Mouse (Mus musculus) megakaryocyte, embryonic 14.5 days (primary cell): ENCODE measurements around the gene Rps24. TPM values are rescaled to one million over a fixed set of nuclear protein-coding genes. Genes with fewer than 3 reads are reported as not detected.
A peak's percentile ranks its signal among the peaks of the same experiment; 100 is the strongest.

Experiments used
- H3K27me3 ChIP-seq: replicated peaks from 2 replicates; pipeline ENCODE3; 2012; ENCODE audit warnings: inconsistent platforms
- H3K36me3 ChIP-seq: replicated peaks from 2 replicates; pipeline ENCODE3; 2012; ENCODE audit warnings: low read length, inconsistent platforms, mixed read lengths
- H3K4me1 ChIP-seq: 2 replicates; pipeline ENCODE4 v1.6.1; 2012; ENCODE audit warnings: inconsistent platforms
- H3K4me3 ChIP-seq: replicated peaks from 2 replicates; pipeline ENCODE3; 2012; ENCODE audit warnings: moderate library complexity, mild to moderate bottlenecking, inconsistent platforms
- H3K9me3 ChIP-seq: 2 replicates; pipeline ENCODE4 v1.6.1; 2012; ENCODE audit warnings: inconsistent platforms
- FLI1 ChIP-seq: IDR thresholded peaks from 2 replicates; pipeline ENCODE4 v1.6.1; 2012; ENCODE audit warnings: low read length, inconsistent platforms, mixed read lengths
- GATA1 ChIP-seq: IDR thresholded peaks from 3 replicates; pipeline ENCODE4 v1.6.1; 2012; ENCODE audit warnings: mixed read lengths, low read length, inconsistent platforms, borderline replicate concordance
- polyA plus RNA-seq: library from polyadenylated mRNA; stranded (reverse); fragments of >175 nt; gene quantifications from 2 replicates; pipeline ENCODE4 v1.2.3, GENCODE M21; 2012; ENCODE audit warnings: low replicate concordance; ENCODE audit not compliant: insufficient read depth

Gene Rps24
- polyA plus RNA-seq, 1 experiment = 343 TPM

DNA sequence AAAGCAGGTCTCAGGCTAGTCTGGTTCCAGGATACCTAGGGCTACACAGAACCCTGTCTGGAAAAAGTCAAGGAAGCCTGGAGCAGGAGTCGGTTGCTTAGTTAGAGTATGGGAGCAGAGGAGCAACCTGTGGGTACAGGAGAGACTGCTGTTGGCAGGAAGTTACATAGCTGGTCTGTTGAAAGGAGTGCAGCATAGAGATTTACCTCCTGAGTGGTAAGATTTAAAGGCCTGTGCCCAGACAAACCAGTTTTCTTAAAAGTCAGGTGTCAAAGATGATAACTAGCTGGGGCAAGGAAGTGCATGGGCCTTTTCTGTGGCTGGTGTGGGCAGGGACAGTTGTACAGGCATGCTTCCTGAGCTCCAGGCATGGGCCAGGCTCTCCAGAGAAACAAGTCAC, 10.5 kb downstream of the Rps24 start:
- H3K4me3 ChIP-seq = no peak overlapping the region
- H3K27me3 ChIP-seq = no peaks in the 10 kb centered on the region
- TF ChIP-seq FLI1 (no peak), GATA1 (no peak)
- H3K9me3 ChIP-seq = no peaks in the 10 kb centered on the region
- peaks cover 48% of the 10 kb centered on the region for H3K4me1 ChIP-seq
- H3K36me3 ChIP-seq = peaks cover 93% of the 10 kb centered on the region

DNA sequence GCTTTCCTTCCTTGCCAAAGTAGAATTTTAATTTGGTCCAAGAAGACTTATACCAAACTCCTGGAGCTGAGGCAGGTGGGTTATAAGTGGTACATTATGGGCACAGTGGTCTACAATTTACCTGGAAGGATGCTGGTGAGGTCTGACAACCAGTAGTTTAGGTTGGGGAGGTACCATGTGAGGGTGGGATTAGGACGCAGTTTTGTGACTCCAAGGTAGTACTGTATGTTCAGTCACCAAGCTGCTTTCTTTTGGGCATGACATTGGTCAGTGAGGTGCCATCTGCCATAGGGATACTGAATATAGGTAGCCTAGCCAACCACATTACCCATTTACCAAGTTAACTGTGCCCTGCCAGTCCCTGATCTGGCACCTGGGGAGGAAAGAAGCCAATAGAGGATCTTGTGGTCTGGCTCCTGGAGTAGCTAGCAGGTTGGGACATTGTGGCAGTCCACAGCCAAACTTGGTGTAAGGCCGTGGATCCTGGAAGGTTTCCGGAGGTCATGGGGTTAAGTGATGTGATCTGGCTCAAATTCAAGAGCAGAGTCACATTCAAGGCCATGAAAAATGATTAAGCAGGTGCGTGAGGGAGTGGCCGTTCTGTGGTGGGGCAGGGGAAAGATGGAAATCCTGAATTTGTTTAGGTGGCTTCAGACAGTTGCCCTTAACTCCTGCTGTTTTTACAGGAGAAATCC, 11.8 kb downstream of the Rps24 start:
- peaks cover 84% of the 10 kb centered on the region for H3K36me3 ChIP-seq
- TF ChIP-seq FLI1 (no peak), GATA1 (no peak)

DNA sequence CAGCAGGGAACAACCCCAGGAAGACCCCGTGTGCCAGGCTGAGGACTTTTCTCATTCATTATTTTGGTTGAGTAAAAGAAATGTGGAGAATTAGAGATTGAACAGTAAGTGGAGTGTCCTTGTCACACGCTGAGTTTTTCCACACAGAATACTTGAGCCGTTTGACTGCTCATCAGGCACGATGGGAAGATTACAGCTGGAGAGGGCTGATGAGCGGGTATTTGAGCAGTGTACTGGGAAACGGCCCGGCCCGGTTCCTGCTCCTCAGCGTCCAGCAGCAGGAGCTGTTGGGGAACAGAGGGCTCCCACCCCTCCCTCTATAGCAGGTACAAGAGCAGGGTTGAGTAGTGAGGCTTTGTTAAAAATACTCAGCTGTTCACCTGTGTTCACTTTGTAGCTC, 12.6 kb downstream of the Rps24 start:
- peaks cover 15% of the 10 kb centered on the region for H3K9me3 ChIP-seq
- no peaks in the 10 kb centered on the region for H3K27me3 ChIP-seq
- TF ChIP-seq GATA1 = no peak
- TF ChIP-seq FLI1 = no peak
- peaks cover 27% of the 10 kb centered on the region for H3K4me1 ChIP-seq
- no peak overlapping the region for H3K4me3 ChIP-seq
- H3K36me3 ChIP-seq = peaks cover 77% of the 10 kb centered on the region

More for the DNA sequence above, 11.8 kb downstream of the Rps24 start:
- no peak overlapping the region for H3K4me3 ChIP-seq
- H3K9me3 ChIP-seq = peaks cover 7% of the 10 kb centered on the region
- H3K4me1 ChIP-seq = peaks cover 35% of the 10 kb centered on the region
- H3K27me3 ChIP-seq = no peaks in the 10 kb centered on the region

DNA sequence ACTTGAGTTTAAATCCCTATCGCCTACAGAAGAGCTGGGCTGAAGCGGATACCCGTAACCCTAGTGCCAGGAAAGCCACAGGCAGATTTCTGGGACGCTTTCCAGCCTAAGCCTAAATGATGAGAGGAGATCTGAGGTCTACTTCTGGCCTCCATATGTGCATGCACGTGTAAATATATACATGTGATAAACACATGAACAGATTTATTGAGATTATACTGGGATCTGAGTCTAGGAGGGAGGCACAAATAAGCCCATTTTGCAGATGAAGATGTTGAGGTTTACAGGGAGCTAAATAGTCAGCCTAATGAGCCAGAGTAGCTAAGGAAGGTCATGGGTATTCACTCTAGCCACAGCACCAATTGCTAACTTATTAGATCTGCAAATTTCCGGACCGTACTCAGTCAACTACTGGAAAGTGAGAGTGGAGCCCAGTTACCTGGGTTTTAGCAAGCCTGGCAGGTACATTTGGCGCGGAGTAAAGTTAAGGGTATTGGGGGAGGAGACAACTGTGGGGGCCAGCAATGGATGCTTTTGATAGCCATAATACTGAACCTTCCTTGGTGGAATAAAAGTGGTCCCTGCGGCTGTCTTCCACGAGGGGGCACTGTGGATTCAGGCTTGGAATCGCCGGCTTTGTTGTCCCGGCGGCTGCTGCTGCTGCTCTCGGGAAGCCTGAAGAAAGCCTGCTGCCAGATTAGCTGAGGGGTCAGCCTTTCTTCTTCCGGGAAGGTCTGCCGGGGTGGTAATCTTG, 13.3 kb downstream of the Rps24 start:
- H3K27me3 ChIP-seq = peaks cover 2% of the 10 kb centered on the region
- H3K4me3 ChIP-seq = no peak overlapping the region
- TF ChIP-seq FLI1 (no peak), GATA1 (no peak)
- H3K9me3 ChIP-seq = peaks cover 15% of the 10 kb centered on the region
- H3K4me1 ChIP-seq = peaks cover 19% of the 10 kb centered on the region
- H3K36me3 ChIP-seq = peaks cover 69% of the 10 kb centered on the region

DNA sequence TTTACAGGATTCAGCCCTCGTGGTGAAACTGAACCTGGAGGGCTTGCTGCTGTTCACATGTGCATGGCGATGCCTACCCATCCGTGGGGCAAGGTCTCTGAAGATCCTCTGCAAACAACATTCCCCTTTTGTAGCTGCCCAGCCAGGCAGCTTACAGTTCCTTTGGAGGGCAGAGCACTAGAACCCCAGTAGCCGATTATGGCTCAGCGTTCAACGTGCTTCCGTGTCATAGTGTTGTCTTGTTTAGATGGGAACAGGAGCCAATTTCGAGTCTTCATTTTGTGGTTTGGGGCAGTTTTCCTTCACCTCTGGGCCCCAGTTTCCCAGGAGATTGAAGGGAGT, 13.9 kb downstream of the Rps24 start:
- TF ChIP-seq FLI1 (no peak), GATA1 (no peak)
- Histone ChIP-seq H3K36me3 (peaks cover 64% of the 10 kb centered on the region), H3K4me1 (peaks cover 18% of the 10 kb centered on the region), H3K27me3 (peaks cover 2% of the 10 kb centered on the region), H3K9me3 (peaks cover 15% of the 10 kb centered on the region), H3K4me3 (no peak overlapping the region)

DNA sequence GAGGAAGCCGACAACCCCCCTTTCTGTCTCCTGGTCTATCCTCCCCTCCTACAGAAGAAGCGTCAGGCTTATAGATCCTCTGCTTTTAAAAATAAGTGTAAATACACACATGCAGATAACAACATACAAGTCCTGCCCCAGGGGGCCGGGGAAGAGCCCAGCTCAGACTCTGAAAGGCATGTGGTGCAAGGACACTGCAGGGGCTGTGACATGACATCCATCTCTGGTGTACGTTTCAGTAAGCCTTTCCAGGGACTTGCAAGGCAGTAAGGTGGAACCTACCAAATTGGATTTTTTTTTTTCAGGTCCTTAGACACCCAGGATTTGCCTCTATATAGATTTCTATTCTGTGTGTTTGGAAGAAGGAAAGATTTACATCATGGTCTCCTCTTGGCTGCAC, 14.3 kb downstream of the Rps24 start:
- H3K4me1 ChIP-seq = peaks cover 16% of the 10 kb centered on the region
- peaks cover 5% of the 10 kb centered on the region for H3K27me3 ChIP-seq
- peaks cover 15% of the 10 kb centered on the region for H3K9me3 ChIP-seq
- peaks cover 59% of the 10 kb centered on the region for H3K36me3 ChIP-seq
- no peak overlapping the region for H3K4me3 ChIP-seq
- TF ChIP-seq FLI1 = no peak
- no peak for TF ChIP-seq GATA1

DNA sequence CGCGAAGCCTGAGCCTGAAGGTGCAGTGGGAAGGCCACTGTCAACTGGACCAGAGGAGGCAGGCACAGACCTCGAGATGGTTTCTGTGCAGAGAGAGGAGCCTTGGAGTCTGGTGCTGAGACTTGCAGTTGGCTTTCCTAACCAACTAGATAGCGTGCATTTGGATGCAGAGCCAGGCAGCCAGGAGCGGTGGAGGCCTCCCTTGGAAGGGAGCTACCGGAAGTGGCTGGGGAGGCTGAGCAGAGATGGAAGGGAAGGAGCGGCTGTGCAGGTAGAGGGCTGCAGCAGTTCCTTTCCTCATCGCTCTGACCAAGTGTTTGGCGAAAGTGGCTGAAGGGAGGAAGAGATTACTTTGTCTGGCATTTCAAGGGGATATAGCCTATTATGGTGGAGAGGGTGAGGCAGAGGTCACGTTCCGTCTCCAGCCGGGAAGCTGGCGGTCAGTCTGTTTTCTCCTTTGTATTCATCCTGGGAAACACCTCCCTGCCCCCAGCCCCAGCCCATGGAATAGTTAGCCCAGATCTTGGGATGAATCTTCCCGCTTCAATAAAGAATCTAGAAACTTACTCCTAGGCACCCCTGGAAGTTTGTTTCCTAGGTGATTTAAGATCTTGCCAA, 20.6 kb downstream of the Rps24 start:
- peak overlapping the region; percentile 42 for H3K4me3 ChIP-seq
- H3K36me3 ChIP-seq = peaks cover 3% of the 10 kb centered on the region
- peaks cover 46% of the 10 kb centered on the region for H3K27me3 ChIP-seq
- H3K4me1 ChIP-seq = peaks cover 19% of the 10 kb centered on the region
- peaks cover 28% of the 10 kb centered on the region for H3K9me3 ChIP-seq
- TF ChIP-seq GATA1 (no peak), FLI1 (no peak)

DNA sequence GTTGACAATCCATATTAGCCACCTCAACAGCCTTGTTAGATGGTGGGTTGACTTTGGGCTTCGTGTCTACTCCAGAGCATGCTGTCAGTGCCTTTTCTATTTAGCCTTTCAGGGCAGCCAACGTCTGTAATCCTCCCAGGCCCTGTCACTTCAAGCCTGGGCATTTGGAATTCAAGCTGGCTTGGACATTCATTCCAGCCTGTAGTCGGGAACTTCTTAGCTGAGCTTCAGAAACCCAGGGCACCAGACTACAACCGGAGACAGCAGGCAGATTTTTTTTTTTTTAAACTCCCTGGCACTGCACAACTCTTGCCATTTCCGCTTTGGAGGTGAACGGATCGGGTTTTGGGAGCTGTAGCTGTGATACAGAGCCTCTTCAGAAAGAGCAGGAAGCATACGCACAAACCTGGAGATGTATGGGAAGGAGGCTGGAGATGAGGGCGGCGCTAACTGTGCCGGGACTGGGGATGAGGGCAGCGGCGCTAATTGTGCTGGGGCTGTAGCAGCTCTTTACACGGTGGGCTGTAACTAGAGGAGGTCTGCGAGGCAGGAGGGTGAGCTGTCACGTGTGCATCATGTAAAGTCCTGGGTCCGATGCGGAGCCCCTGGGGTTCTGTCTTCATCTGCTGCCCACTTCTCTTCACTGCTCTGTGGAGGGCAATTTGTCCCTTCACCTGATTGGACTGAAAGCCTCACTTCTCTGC, 21.3 kb downstream of the Rps24 start:
- Histone ChIP-seq H3K36me3 (peaks cover 2% of the 10 kb centered on the region), H3K4me3 (peak overlapping the region; percentile 28), H3K9me3 (peaks cover 26% of the 10 kb centered on the region), H3K27me3 (peaks cover 46% of the 10 kb centered on the region), H3K4me1 (peaks cover 19% of the 10 kb centered on the region)
- TF ChIP-seq GATA1 (no peak), FLI1 (no peak)

DNA sequence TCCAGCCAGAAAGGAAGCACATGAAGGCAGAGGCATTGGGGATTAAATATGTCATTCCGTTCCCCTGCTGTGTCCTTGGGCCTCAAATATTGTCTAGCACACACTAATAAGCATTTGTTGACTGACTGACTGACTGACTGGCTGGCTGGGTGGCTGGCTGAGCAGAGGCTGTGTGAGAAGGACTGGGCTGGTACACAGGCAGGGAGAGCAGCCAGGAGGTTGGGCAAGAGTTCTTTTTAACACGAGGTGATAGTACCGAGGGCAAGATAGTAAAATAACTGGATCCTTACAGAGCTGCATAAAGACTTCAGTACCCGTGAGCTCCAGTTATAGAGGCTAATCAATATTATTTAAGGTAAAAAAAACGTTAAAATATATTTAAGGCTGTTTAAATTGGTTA, 22.6 kb downstream of the Rps24 start:
- Histone ChIP-seq H3K36me3 (no peaks in the 10 kb centered on the region), H3K4me3 (no peak overlapping the region), H3K27me3 (peaks cover 52% of the 10 kb centered on the region), H3K4me1 (peaks cover 19% of the 10 kb centered on the region), H3K9me3 (peaks cover 13% of the 10 kb centered on the region)
- TF ChIP-seq FLI1 (no peak), GATA1 (no peak)

DNA sequence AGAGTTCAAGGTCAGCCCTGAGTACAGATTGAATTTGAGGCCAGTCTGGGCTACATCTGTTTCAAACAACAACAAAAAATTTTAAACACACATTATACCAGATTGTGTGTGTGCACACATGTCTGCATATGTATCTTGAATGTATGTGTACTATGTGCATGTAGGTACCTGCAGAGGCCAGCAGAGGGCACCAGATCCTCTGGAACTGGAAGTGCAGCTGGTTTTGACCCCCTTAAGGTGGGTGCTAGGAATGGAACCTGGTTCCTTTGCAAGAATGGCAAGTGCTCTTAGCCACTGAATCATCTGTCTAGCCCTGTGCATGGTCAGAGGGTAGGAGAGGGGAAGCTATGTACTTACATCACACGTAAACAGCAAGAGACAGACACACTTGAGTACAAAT, 23.3 kb downstream of the Rps24 start:
- no peak overlapping the region for H3K4me3 ChIP-seq
- H3K27me3 ChIP-seq = peaks cover 50% of the 10 kb centered on the region
- TF ChIP-seq FLI1 (no peak), GATA1 (no peak)
- peaks cover 19% of the 10 kb centered on the region for H3K4me1 ChIP-seq
- H3K36me3 ChIP-seq = no peaks in the 10 kb centered on the region
- peaks cover 13% of the 10 kb centered on the region for H3K9me3 ChIP-seq
